Comparison of ENCODE assay signal across 11 mouse cellular contexts in genomic region chr17:35833894-35834293, GRCm38 (mm10). TPM values are rescaled to one million over a fixed set of nuclear protein-coding genes. Genes with fewer than 3 reads are reported as not detected.
DNase-seq lines count a peak whose midpoint lies in the region; ATAC-seq and TF ChIP-seq lines count a peak whose summit lies in the region.
"Had no signal": no experiment of that assay in that cellular context is flagged by ENCODE, and none has a peak within 500 bp of the region (broad histone marks: within the 10 kb centered on the region; RNA-seq: fewer than 3 reads in every experiment).

No protein-coding gene starts in this region.

- peaks cover 38% of the 10 kb centered on the region for H3K36me3 ChIP-seq in liver, embryonic 11.5 days (ENCODE audit: control insufficient read depth, insufficient read depth, low read length)
- peaks cover 69% of the 10 kb centered on the region for H3K36me3 ChIP-seq in limb, embryonic 10.5 days
- H3K36me3 ChIP-seq in myocyte (ENCODE audit: control insufficient read depth, insufficient read depth) = peaks cover 34% of the 10 kb centered on the region

- H3K4me2 ChIP-seq in liver, embryonic 11.5 days = peak overlapping the region; percentile 95; the same call in 1 of the 2 replicates
- H3K4me2 ChIP-seq in myocyte (ENCODE audit: low read depth) = peak overlapping the region; percentile 92

- DNase-seq in liver, embryonic 11.5 days (ENCODE audit: low spot score) = no peak
- no peak for DNase-seq in liver
- DNase-seq in limb, embryonic 10.5 days (ENCODE audit: low spot score) = no peak
- DNase-seq in cerebellum, adult 9-10 months = no peak
- DNase-seq in layer of hippocampus, adult 18-20 months (ENCODE audit: low spot score in 2 of 2) = no peak
- no peak for DNase-seq in ovary, postnatal 14 days (ENCODE audit: low spot score)
- DNase-seq: adrenal gland, adult 2 months; cerebellum, adult 8-10 months; spleen, adult 18-20 months had no signal

- peak overlapping the region; percentile 34; the same call in 1 of the 2 replicates for H3K27ac ChIP-seq in liver, embryonic 11.5 days (ENCODE audit: low read depth, low read length)
- no peak overlapping the region for H3K27ac ChIP-seq in embryonic fibroblast, embryonic 13.5 days (ENCODE audit: insufficient read depth, low read length)
- H3K27ac ChIP-seq in limb, embryonic 10.5 days = no peak overlapping the region

- no peaks in the 10 kb centered on the region for H3K27me3 ChIP-seq in liver, embryonic 11.5 days (replicated peaks; ENCODE audit: control insufficient read depth, insufficient read depth, low read length)
- no peaks in the 10 kb centered on the region for H3K27me3 ChIP-seq in limb, embryonic 10.5 days (ENCODE audit: low read depth, poor library complexity, severe bottlenecking)
- no peaks in the 10 kb centered on the region for H3K27me3 ChIP-seq in myocyte (ENCODE audit: control insufficient read depth, insufficient read depth, insufficient read length)

- H3K79me2 ChIP-seq in myocyte (ENCODE audit: control insufficient read depth, insufficient read depth) = peaks cover 44% of the 10 kb centered on the region

- H3K4me1 ChIP-seq in liver, embryonic 11.5 days (replicated peaks; ENCODE audit: control insufficient read depth, insufficient read depth, low read length) = peaks cover 29% of the 10 kb centered on the region
- peaks cover 3% of the 10 kb centered on the region; the same call in 1 of the 2 replicates for H3K4me1 ChIP-seq in embryonic fibroblast, embryonic 13.5 days (ENCODE audit: control insufficient read depth, insufficient read depth, low read length)
- H3K4me1 ChIP-seq in limb, embryonic 10.5 days = peaks cover 33% of the 10 kb centered on the region

- H3K9me3 ChIP-seq in liver, embryonic 11.5 days (ENCODE audit: control insufficient read depth, low read length) = no peaks in the 10 kb centered on the region
- no peaks in the 10 kb centered on the region for H3K9me3 ChIP-seq in limb, embryonic 10.5 days (replicated peaks)

- 50% methylated on average over 5 of the region's 5 CpGs for WGBS in liver, embryonic 11.5 days
- 67% methylated on average over 5 of the region's 5 CpGs for WGBS in limb, embryonic 10.5 days

- H3K9ac ChIP-seq in liver, embryonic 11.5 days (ENCODE audit: low read depth, low read length) = no peak overlapping the region

- H3K4me3 ChIP-seq in liver, embryonic 11.5 days (ENCODE audit: low read depth, low read length) = no peak overlapping the region
- no peak overlapping the region for H3K4me3 ChIP-seq in embryonic fibroblast, embryonic 13.5 days (ENCODE audit: insufficient read depth, low read length)
- peak overlapping the region; percentile 85 for H3K4me3 ChIP-seq in limb, embryonic 10.5 days
- H3K4me3 ChIP-seq in myocyte = no peak overlapping the region

- no peak for TF ChIP-seq CTCF in embryonic fibroblast, embryonic 13.5 days (IDR thresholded peaks at IDR 0.05; ENCODE audit: borderline replicate concordance, insufficient read depth, low read length)

- peak; percentile 34; the same call in 1 of the 2 replicates for TF ChIP-seq POLR2A in embryonic fibroblast, embryonic 13.5 days (IDR thresholded peaks at IDR 0.05; ENCODE audit: low read depth, low read length)
- TF ChIP-seq POLR2A in myocyte (IDR thresholded peaks at IDR 0.05; ENCODE audit: insufficient read length, low read depth) = no peak

- H3ac ChIP-seq in myocyte (ENCODE audit: control insufficient read depth, insufficient read length) = no peak overlapping the region

- ATAC-seq in liver, embryonic 11.5 days (replicated peaks; ENCODE audit: low FRiP score) = no peak

TF ChIP-seq in myocyte, 11 proteins besides CTCF, POLR2A, EP300 and RAD21:
- peak; percentile 78 for TF ChIP-seq POLR2AphosphoS2 (IDR thresholded peaks at IDR 0.05; ENCODE audit: insufficient read length, low read depth)
- TF ChIP-seq SRF (IDR thresholded peaks at IDR 0.05; ENCODE audit: control insufficient read depth, insufficient read length, low read depth) = no peak
- TF ChIP-seq MYOG (IDR thresholded peaks at IDR 0.05; ENCODE audit: control insufficient read depth in 1 of 3, insufficient read depth in 1 of 3, insufficient read length in 2 of 3, low read depth in 2 of 3) = no peak
- TF ChIP-seq TCF12 (IDR thresholded peaks at IDR 0.05; ENCODE audit: insufficient read depth, poor library complexity, severe bottlenecking) = no peak
- no peak for TF ChIP-seq MYOD1 (IDR thresholded peaks at IDR 0.05; ENCODE audit: control insufficient read depth in 1 of 3, insufficient read length in 2 of 3, low read depth in 2 of 3)
- no peak for TF ChIP-seq REST (IDR thresholded peaks at IDR 0.05; ENCODE audit: insufficient read depth, insufficient read length)
- no peak for TF ChIP-seq TCF3 (IDR thresholded peaks at IDR 0.05; ENCODE audit: insufficient read length, low read depth)
- no peak for TF ChIP-seq E2F4 (IDR thresholded peaks at IDR 0.05; ENCODE audit: insufficient read depth)

RNA-seq across cellular contexts. Expression of gene Tubb5, which starts 4.2 kb away (rescaled TPM):
- polyA plus RNA-seq in liver, embryonic 11.5 days (2014; fragmentation: Nextera tagmentation; extraction: Ambion mirVana) = 843 and 854 TPM in 2 replicates
- 856 and 947 TPM in 2 replicates for polyA plus RNA-seq in embryonic fibroblast, embryonic 13.5 days (2011; ENCODE audit: insufficient read length, low read depth, missing spikeins)
- polyA plus RNA-seq in limb, embryonic 10.5 days (2016; fragmentation: Nextera tagmentation; extraction: Ambion mirVana) = 1,509 and 1,575 TPM in 2 replicates
- polyA plus RNA-seq in myocyte (2012; fragmentation: generic; extraction: Trizol) = 692 TPM
- 100 to 1,000 TPM; 326 to 341 TPM for total RNA-seq in layer of hippocampus, adult 18-20 months (2021)

RNA-seq across cellular contexts. Expression of gene Mdc1, which starts 7.4 kb away (rescaled TPM):
- polyA plus RNA-seq in liver, embryonic 11.5 days (2014; fragmentation: Nextera tagmentation; extraction: Ambion mirVana) = 19.6 and 23.3 TPM in 2 replicates
- 30.4 and 31.8 TPM in 2 replicates for polyA plus RNA-seq in embryonic fibroblast, embryonic 13.5 days (2011; ENCODE audit: insufficient read length, low read depth, missing spikeins)
- 23.2 and 27.3 TPM in 2 replicates for polyA plus RNA-seq in limb, embryonic 10.5 days (2016; fragmentation: Nextera tagmentation; extraction: Ambion mirVana)
- 7.0 TPM for polyA plus RNA-seq in myocyte (2012; fragmentation: generic; extraction: Trizol)
- total RNA-seq in layer of hippocampus, adult 18-20 months (2021) = 10 to 100 TPM; 17.2 to 18.5 TPM

RNA-seq across cellular contexts. Expression of gene Flot1, which starts 10.9 kb away (rescaled TPM):
- polyA plus RNA-seq in liver, embryonic 11.5 days (2014; fragmentation: Nextera tagmentation; extraction: Ambion mirVana) = 59.3 and 67.8 TPM in 2 replicates
- polyA plus RNA-seq in embryonic fibroblast, embryonic 13.5 days (2011; ENCODE audit: insufficient read length, low read depth, missing spikeins) = 66.3 and 78.7 TPM in 2 replicates
- polyA plus RNA-seq in limb, embryonic 10.5 days (2016; fragmentation: Nextera tagmentation; extraction: Ambion mirVana) = 43.0 and 49.7 TPM in 2 replicates
- polyA plus RNA-seq in myocyte (2012; fragmentation: generic; extraction: Trizol) = 107 TPM
- 100 to 1,000 TPM; 122 to 131 TPM for total RNA-seq in layer of hippocampus, adult 18-20 months (2021)

RNA-seq across cellular contexts. Expression of gene Ier3, which starts 12.4 kb away (rescaled TPM):
- 9.4 and 9.9 TPM in 2 replicates for polyA plus RNA-seq in liver, embryonic 11.5 days (2014; fragmentation: Nextera tagmentation; extraction: Ambion mirVana)
- polyA plus RNA-seq in embryonic fibroblast, embryonic 13.5 days (2011; ENCODE audit: insufficient read length, low read depth, missing spikeins) = 82.6 and 120 TPM in 2 replicates
- polyA plus RNA-seq in limb, embryonic 10.5 days (2016; fragmentation: Nextera tagmentation; extraction: Ambion mirVana) = 4.5 and 5.5 TPM in 2 replicates
- 45.1 TPM for polyA plus RNA-seq in myocyte (2012; fragmentation: generic; extraction: Trizol)
- total RNA-seq in layer of hippocampus, adult 18-20 months (2021) = 1 to 10 TPM; 5.2 to 6.0 TPM

RNA-seq across cellular contexts. Expression of gene Nrm, which starts 27.2 kb away (rescaled TPM):
- polyA plus RNA-seq in liver, embryonic 11.5 days (2014; fragmentation: Nextera tagmentation; extraction: Ambion mirVana) = 40.9 and 45.4 TPM in 2 replicates
- 9.8 and 15.5 TPM in 2 replicates for polyA plus RNA-seq in embryonic fibroblast, embryonic 13.5 days (2011; ENCODE audit: insufficient read length, low read depth, missing spikeins)
- polyA plus RNA-seq in limb, embryonic 10.5 days (2016; fragmentation: Nextera tagmentation; extraction: Ambion mirVana) = 61.7 and 67.1 TPM in 2 replicates
- 18.5 TPM for polyA plus RNA-seq in myocyte (2012; fragmentation: generic; extraction: Trizol)
- total RNA-seq in layer of hippocampus, adult 18-20 months (2021) = 1 to 10 TPM; 1.6 to 1.9 TPM
